Mouse (Mus musculus) liver, embryonic 14.5 days (tissue): Measurements from ENCODE around the gene Mcee. TPM values are rescaled to one million over a fixed set of nuclear protein-coding genes. Genes with fewer than 3 reads are reported as not detected.

Experiments
- ATAC-seq: fragments of 200-750 bp; cut with Nextera tagmentation; 2 replicates; pipeline ENCODE4 v1.8.0; 2017; ENCODE audit warnings: moderate number of reproducible peaks, mild to moderate bottlenecking, moderate library complexity; ENCODE audit not compliant: insufficient read depth
- DNase-seq, 3 experiments: peaks; one replicate each; pipeline ENCODE4 v3.0.0-alpha.2; 2012 to 2013; ENCODE audit warnings: low read depth in 3 of 3, low spot score in 3 of 3
- H3K27ac ChIP-seq: fragments of 300-500 bp; sonication (generic); 2 replicates; pipeline ENCODE4 v1.5.1; 2014; ENCODE audit warnings: moderate library complexity, mild to moderate bottlenecking, control low read depth, inconsistent platforms
- H3K27me3 ChIP-seq: fragments of 300-500 bp; sonication (generic); 2 replicates; pipeline ENCODE4 v1.6.1; 2014; ENCODE audit warnings: mild to moderate bottlenecking, low read length, moderate library complexity; ENCODE audit not compliant: control insufficient read depth, insufficient read depth
- H3K36me3 ChIP-seq: fragments of 300-500 bp; sonication (generic); replicated peaks from 2 replicates; pipeline ENCODE4 v1.6.1; 2014; ENCODE audit warnings: low read depth; ENCODE audit not compliant: control insufficient read depth, insufficient read depth
- H3K4me1 ChIP-seq, 2 experiments: fragments of 200-500 bp in 1 of 2; fragments of 300-500 bp in 1 of 2; sonication (generic) in 1 of 2; replicated peaks; 2 replicates each; pipeline ENCODE4 v1.6.1; 2012 to 2014; ENCODE audit warnings: antibody characterized with exemption in 1 of 2, inconsistent platforms in 1 of 2, low read length in 1 of 2; ENCODE audit not compliant: control insufficient read depth in 2 of 2, insufficient read depth in 2 of 2
- H3K4me2 ChIP-seq: fragments of 300-500 bp; sonication (generic); 2 replicates; pipeline ENCODE4 v1.6.1; 2014; ENCODE audit warnings: low read depth, mild to moderate bottlenecking, control low read depth, moderate library complexity
- H3K4me3 ChIP-seq, 2 experiments: fragments of 200-500 bp in 1 of 2; fragments of 300-500 bp in 1 of 2; sonication (generic) in 1 of 2; 2 replicates each; pipeline ENCODE4 v1.5.1; 2012 to 2014; ENCODE audit warnings: low read depth in 2 of 2, low read length in 2 of 2, mild to moderate bottlenecking in 2 of 2, control low read depth in 1 of 2, inconsistent platforms in 1 of 2, moderate library complexity in 1 of 2; ENCODE audit not compliant: insufficient read depth in 1 of 2
- H3K9ac ChIP-seq: fragments of 300-500 bp; sonication (generic); replicated peaks from 2 replicates; pipeline ENCODE4 v1.6.1; 2014; ENCODE audit warnings: mild to moderate bottlenecking, control low read depth, moderate library complexity
- H3K9me3 ChIP-seq: fragments of 300-500 bp; sonication (generic); 2 replicates; pipeline ENCODE4 v1.6.1; 2016; ENCODE audit warnings: low read length, mixed read lengths; ENCODE audit not compliant: control insufficient read depth
- CTCF ChIP-seq: IDR thresholded peaks from 2 replicates; pipeline ENCODE4 v1.5.1; 2016; ENCODE audit warnings: antibody characterized with exemption, low read depth, control low read depth
- EP300 ChIP-seq: IDR thresholded peaks from 2 replicates; pipeline ENCODE4 v1.6.1; 2016; ENCODE audit warnings: antibody characterized with exemption, low read depth
- WGBS: fragments of 180-500 bp; shearing (Covaris S2); extraction: QIAGEN DNeasy Blood & Tissue Kit; methylation state at CpG from one replicate; pipeline ENCODE4 v1.1.7; 2014; ENCODE audit not compliant: insufficient replicate concordance; 5-methylcytosine and 5-hydroxymethylcytosine counted together
- polyA plus RNA-seq, 2 experiments: library from polyadenylated mRNA; depleted of rRNA in 1 of 2; stranded (reverse) in 1 of 2; unstranded in 1 of 2; fragments of >200 nt; fragmentation: Nextera tagmentation in 1 of 2; extraction: Ambion mirVana in 1 of 2; gene quantifications; 2 replicates each; pipeline versions ENCODE4 v1.2.1 to v1.2.3; 2012 to 2014

The Mcee gene
- polyA plus RNA-seq, 2 experiments: 21.1 to 42.1 TPM

DNA sequence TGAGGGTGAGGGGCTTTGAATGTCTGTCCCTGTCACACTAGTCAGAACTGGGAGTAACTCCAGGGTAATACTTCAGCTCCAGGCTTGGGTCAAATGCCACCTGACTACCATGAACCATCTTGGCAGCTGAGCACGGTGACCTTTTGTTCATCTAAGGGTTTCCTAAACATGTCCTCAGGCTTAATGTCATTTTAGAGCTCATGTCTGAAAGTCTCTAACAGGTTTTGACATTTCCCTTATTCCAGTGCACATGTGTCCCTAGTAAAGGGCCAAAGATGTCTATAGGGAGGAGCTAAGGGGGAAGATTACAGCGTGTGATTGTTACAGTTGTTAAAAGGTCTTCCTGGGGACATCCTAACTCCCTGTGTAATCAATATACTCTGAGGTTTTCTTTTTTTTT lies 65.4 kb downstream of the Mcee start:
- DNase-seq: no peak
- Histone ChIP-seq H3K4me2 (no peak overlapping the region), H3K9ac (no peak overlapping the region), H3K4me3 (no peak overlapping the region), H3K4me1 (no peaks in the 10 kb centered on the region), H3K36me3 (no peaks in the 10 kb centered on the region), H3K9me3 (no peaks in the 10 kb centered on the region), H3K27me3 (no peaks in the 10 kb centered on the region), H3K27ac (no peak overlapping the region)
- 60% methylated on average over 2 of the region's 2 CpGs for WGBS
- no peak for TF ChIP-seq CTCF
- TF ChIP-seq EP300: no peak
- no peak for ATAC-seq

Other genes with a start within 250 kb of the Mcee start
- gene Trpm1, start 238.8 kb upstream of the Mcee start, polyA plus RNA-seq (2012; rRNA removed): not detected in 2 replicates
- not detected in 2 replicates for gene Trpm1, start 238.8 kb upstream of the Mcee start, polyA plus RNA-seq (2014; fragmentation: Nextera tagmentation; extraction: Ambion mirVana)
- gene Mtmr10, start 105.0 kb upstream of the Mcee start, polyA plus RNA-seq (2012; rRNA removed): 1.2 and 1.4 TPM in 2 replicates
- gene Mtmr10, start 105.0 kb upstream of the Mcee start, polyA plus RNA-seq (2014; fragmentation: Nextera tagmentation; extraction: Ambion mirVana): 2.4 and 2.7 TPM in 2 replicates
- gene Fan1, start 18.5 kb upstream of the Mcee start, polyA plus RNA-seq (2012; rRNA removed): 0.62 and 1.1 TPM in 2 replicates
- 0.70 and 0.83 TPM in 2 replicates for gene Fan1, start 18.5 kb upstream of the Mcee start, polyA plus RNA-seq (2014; fragmentation: Nextera tagmentation; extraction: Ambion mirVana)
- 4.9 and 13.4 TPM in 2 replicates for gene Mphosph10, start 339 bp upstream of the Mcee start, polyA plus RNA-seq (2012; rRNA removed)
- gene Mphosph10, start 339 bp upstream of the Mcee start, polyA plus RNA-seq (2014; fragmentation: Nextera tagmentation; extraction: Ambion mirVana): 23.0 and 24.1 TPM in 2 replicates
- gene Apba2, start 109.1 kb downstream of the Mcee start, polyA plus RNA-seq (2012; rRNA removed): 0.02 and 0.41 TPM in 2 replicates
- not detected in 2 replicates for gene Apba2, start 109.1 kb downstream of the Mcee start, polyA plus RNA-seq (2014; fragmentation: Nextera tagmentation; extraction: Ambion mirVana)